Mouse (Mus musculus) neural tube, embryonic 12.5 days (tissue): ENCODE measurements at regions not wholly inside any gene's neighbourhood (a gene's known extent, or its start where the extent isn't known, plus 50 kb on each side); places are given as distances from the start of the nearest gene placed in this dataset.
A peak's percentile ranks its signal among the peaks of the same experiment; 100 is the strongest.

ENCODE experiments used
- ATAC-seq: fragments of 200-750 bp; cut with Nextera tagmentation; 2 replicates; pipeline ENCODE4 v1.8.0; 2017; ENCODE audit warnings: low read depth, mild to moderate bottlenecking, moderate TSS enrichment, moderate library complexity; ENCODE audit not compliant: low FRiP score
- H3K27ac ChIP-seq: fragments of 300-500 bp; sonication (generic); 2 replicates; pipeline ENCODE4 v1.5.1; 2016
- H3K27me3 ChIP-seq: fragments of 300-500 bp; sonication (generic); replicated peaks from 2 replicates; pipeline ENCODE4 v1.6.1; 2016; ENCODE audit warnings: mild to moderate bottlenecking
- H3K36me3 ChIP-seq: fragments of 300-500 bp; sonication (generic); 2 replicates; pipeline ENCODE4 v1.6.1; 2016; ENCODE audit warnings: mild to moderate bottlenecking
- H3K4me1 ChIP-seq: fragments of 300-500 bp; sonication (generic); 2 replicates; pipeline ENCODE4 v1.6.1; 2016
- H3K4me2 ChIP-seq: fragments of 300-500 bp; sonication (generic); replicated peaks from 2 replicates; pipeline ENCODE4 v1.6.1; 2016; ENCODE audit warnings: mild to moderate bottlenecking
- H3K4me3 ChIP-seq: fragments of 300-500 bp; sonication (generic); 2 replicates; pipeline ENCODE4 v1.5.1; 2016
- H3K9ac ChIP-seq: fragments of 300-500 bp; sonication (generic); 2 replicates; pipeline ENCODE4 v1.6.1; 2016; ENCODE audit warnings: mild to moderate bottlenecking
- H3K9me3 ChIP-seq: fragments of 300-500 bp; sonication (generic); 2 replicates; pipeline ENCODE4 v1.6.1; 2016; ENCODE audit warnings: mild to moderate bottlenecking
- WGBS: fragments of 180-500 bp; shearing (Covaris S2); methylation state at CpG from one replicate; pipeline ENCODE4 v1.1.7; 2016; 5-methylcytosine and 5-hydroxymethylcytosine counted together

DNA sequence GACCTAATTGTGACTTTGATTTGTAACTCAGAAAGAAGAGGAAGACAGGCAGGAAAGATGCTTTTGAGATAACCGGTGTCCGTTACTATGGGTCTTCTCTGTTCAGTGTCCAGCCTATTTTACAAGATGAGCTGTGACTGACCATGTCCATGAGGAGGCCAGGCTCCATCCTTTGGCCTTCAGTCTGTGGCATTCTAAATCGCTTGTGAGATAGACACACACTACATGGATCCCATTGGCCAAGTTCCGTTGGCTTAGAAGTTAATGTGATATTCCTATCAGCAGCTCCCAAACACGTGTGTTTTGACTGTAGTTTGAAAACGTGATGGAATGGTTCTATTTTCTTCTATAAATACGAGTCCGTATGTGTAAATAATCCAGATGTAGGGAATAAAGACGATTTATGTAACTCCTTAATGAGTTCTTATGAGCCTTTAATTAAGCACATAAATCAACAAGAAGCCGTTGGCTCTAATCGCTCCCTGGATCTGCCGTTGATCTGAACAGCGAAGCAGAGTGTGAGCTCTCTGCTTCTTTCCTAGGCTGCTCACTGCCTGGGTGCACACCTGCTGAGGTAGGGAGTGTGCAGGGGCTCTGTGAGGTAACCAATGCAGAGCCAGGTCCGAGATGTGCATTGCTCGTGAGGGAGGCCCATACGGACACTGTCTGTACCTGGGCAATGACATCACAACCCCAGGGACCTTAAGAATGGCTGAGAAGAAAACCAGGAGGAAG is 272.4 kb upstream of the BB014433 start:
- WGBS, result 80% methylated on average over 16 of the region's 16 CpGs
- 0 out of 2 replicates have a peak, but pooled peaks have one; percentile 33 for ATAC-seq

GRCm38 (mm10) chr8:15313481-15313880 is 267.6 kb upstream of the BB014433 start:
- no peaks in the 10 kb centered on the region for H3K36me3 ChIP-seq
- H3K9ac ChIP-seq, result no peak overlapping the region
- H3K4me2 ChIP-seq, result no peak overlapping the region
- 81% methylated on average over 5 of the region's 5 CpGs for WGBS
- no peaks in the 10 kb centered on the region for H3K27me3 ChIP-seq
- no peak overlapping the region for H3K4me3 ChIP-seq
- no peak overlapping the region for H3K27ac ChIP-seq
- ATAC-seq, result no peak
- H3K9me3 ChIP-seq, result no peaks in the 10 kb centered on the region
- H3K4me1 ChIP-seq, result no peaks in the 10 kb centered on the region

More for the DNA sequence above, 272.4 kb upstream of the BB014433 start:
- no peak overlapping the region for H3K9ac ChIP-seq
- no peak overlapping the region for H3K4me3 ChIP-seq
- no peaks in the 10 kb centered on the region for H3K4me1 ChIP-seq
- no peaks in the 10 kb centered on the region for H3K27me3 ChIP-seq
- no peak overlapping the region for H3K4me2 ChIP-seq
- no peaks in the 10 kb centered on the region for H3K9me3 ChIP-seq
- H3K36me3 ChIP-seq, result no peaks in the 10 kb centered on the region
- no peak overlapping the region for H3K27ac ChIP-seq

- 87% methylated on average over 4 of the region's 4 CpGs for WGBS
- Histone ChIP-seq H3K4me2 (no peak overlapping the region), H3K9me3 (no peaks in the 10 kb centered on the region), H3K9ac (no peak overlapping the region), H3K27ac (no peak overlapping the region), H3K4me1 (no peaks in the 10 kb centered on the region), H3K27me3 (no peaks in the 10 kb centered on the region), H3K36me3 (no peaks in the 10 kb centered on the region), H3K4me3 (no peak overlapping the region)
- no peak for ATAC-seq
Measured at GRCm38 (mm10) chr8:15311509-15311908, 265.6 kb upstream of the BB014433 start.

DNA sequence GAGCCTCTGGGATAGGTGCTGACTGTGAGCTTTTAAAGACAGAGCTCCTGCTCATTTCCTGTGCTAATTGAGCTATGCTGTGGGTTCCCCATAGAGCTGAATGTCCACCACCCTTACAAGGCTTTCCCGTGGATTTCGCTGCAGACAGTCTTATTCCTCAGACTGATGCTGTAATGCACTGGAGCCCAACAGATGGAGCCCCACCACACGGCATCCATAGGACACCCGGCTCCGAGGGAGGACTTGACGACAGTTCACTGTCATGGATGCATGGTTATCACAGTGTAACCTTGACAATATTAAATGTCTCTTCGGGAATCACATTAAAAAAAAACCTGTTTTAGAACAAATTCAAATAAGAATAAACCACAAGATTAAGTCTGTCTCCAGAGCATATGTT is 265.2 kb upstream of the BB014433 start:
- no peaks in the 10 kb centered on the region for H3K27me3 ChIP-seq
- WGBS, result 77% methylated on average over 7 of the region's 7 CpGs
- H3K4me2 ChIP-seq, result no peak overlapping the region
- H3K36me3 ChIP-seq, result no peaks in the 10 kb centered on the region
- ATAC-seq, result no peak
- no peak overlapping the region for H3K9ac ChIP-seq
- H3K9me3 ChIP-seq, result no peaks in the 10 kb centered on the region
- H3K27ac ChIP-seq, result no peak overlapping the region
- no peak overlapping the region for H3K4me3 ChIP-seq
- H3K4me1 ChIP-seq, result no peaks in the 10 kb centered on the region

DNA sequence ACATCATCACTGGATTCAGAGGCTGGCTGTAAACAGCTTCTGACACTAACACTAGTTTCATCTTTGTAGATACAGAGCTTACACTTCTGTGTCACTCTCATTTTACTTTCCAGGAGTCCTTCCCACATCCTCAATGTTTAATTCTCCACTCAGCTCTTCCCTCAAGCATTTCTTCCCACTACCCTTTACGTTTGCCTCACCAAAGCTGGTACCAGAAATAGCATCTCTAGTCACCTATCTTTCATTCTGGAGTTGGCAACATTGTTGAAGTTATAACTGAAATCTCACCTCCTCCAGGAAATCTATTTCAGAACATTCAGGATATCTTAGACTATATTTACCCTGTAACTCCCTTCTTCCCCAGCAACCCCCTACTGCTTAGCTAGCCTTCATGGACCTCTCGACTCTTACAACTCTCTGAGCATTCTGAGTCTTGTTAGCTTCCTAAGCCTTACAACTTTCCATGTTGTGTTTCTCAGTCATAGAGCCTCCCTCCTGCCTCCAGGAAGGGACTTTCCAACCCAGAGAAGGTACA is 258.3 kb upstream of the BB014433 start:
- Histone ChIP-seq H3K36me3 (no peaks in the 10 kb centered on the region), H3K9ac (no peak overlapping the region), H3K4me1 (no peaks in the 10 kb centered on the region), H3K4me2 (no peak overlapping the region), H3K9me3 (no peaks in the 10 kb centered on the region), H3K4me3 (no peak overlapping the region), H3K27ac (no peak overlapping the region), H3K27me3 (no peaks in the 10 kb centered on the region)
- 84% methylated on average over 2 of the region's 2 CpGs for WGBS
- ATAC-seq, result no peak

GRCm38 (mm10) chr8:15273775-15274174 is 227.9 kb upstream of the BB014433 start:
- Histone ChIP-seq H3K9ac (no peak overlapping the region), H3K4me1 (no peaks in the 10 kb centered on the region), H3K9me3 (no peaks in the 10 kb centered on the region), H3K27me3 (no peaks in the 10 kb centered on the region), H3K36me3 (no peaks in the 10 kb centered on the region), H3K27ac (no peak overlapping the region), H3K4me2 (no peak overlapping the region), H3K4me3 (no peak overlapping the region)
- ATAC-seq, result no peak
- WGBS, result 48% methylated on average over 5 of the region's 5 CpGs

- no peak overlapping the region for H3K4me2 ChIP-seq
Measured at GRCm38 (mm10) chr8:15271793-15272587, 226.1 kb upstream of the BB014433 start.

GRCm38 (mm10) chr8:15270290-15270689 is 224.4 kb upstream of the BB014433 start:
- no peaks in the 10 kb centered on the region for H3K36me3 ChIP-seq
- no peak overlapping the region for H3K9ac ChIP-seq
- H3K4me2 ChIP-seq, result no peak overlapping the region
- H3K4me3 ChIP-seq, result no peak overlapping the region
- no peak overlapping the region for H3K27ac ChIP-seq
- no peaks in the 10 kb centered on the region for H3K4me1 ChIP-seq
- H3K9me3 ChIP-seq, result peaks cover 1% of the 10 kb centered on the region; the same call in 1 of the 2 replicates
- no peaks in the 10 kb centered on the region for H3K27me3 ChIP-seq
- ATAC-seq, result no peak
- 13% methylated on average over 5 of the region's 5 CpGs for WGBS

More at GRCm38 (mm10) chr8:15271793-15272587, 226.1 kb upstream of the BB014433 start:
- H3K9me3 ChIP-seq, result no peaks in the 10 kb centered on the region
- ATAC-seq, result peak; percentile 48; the same call in 1 of the 2 replicates
- no peak overlapping the region for H3K4me3 ChIP-seq
- H3K4me1 ChIP-seq, result no peaks in the 10 kb centered on the region
- H3K9ac ChIP-seq, result no peak overlapping the region
- 45% methylated on average over 17 of the region's 17 CpGs for WGBS
- H3K27ac ChIP-seq, result no peak overlapping the region
- H3K36me3 ChIP-seq, result no peaks in the 10 kb centered on the region
- no peaks in the 10 kb centered on the region for H3K27me3 ChIP-seq

- Histone ChIP-seq H3K4me2 (no peak overlapping the region), H3K9me3 (no peaks in the 10 kb centered on the region), H3K4me3 (no peak overlapping the region), H3K36me3 (no peaks in the 10 kb centered on the region), H3K27me3 (no peaks in the 10 kb centered on the region), H3K9ac (no peak overlapping the region), H3K27ac (no peak overlapping the region), H3K4me1 (no peaks in the 10 kb centered on the region)
- no peak for ATAC-seq
- 92% methylated on average over 12 of the region's 12 CpGs for whole genome bisulfite sequencing
Measured at GRCm38 (mm10) chr8:15244770-15245485, 199.1 kb upstream of the BB014433 start.

- H3K9me3 ChIP-seq, result no peaks in the 10 kb centered on the region
- no peak overlapping the region for H3K4me2 ChIP-seq
- no peaks in the 10 kb centered on the region for H3K4me1 ChIP-seq
- ATAC-seq, result no peak
- no peak overlapping the region for H3K27ac ChIP-seq
- H3K4me3 ChIP-seq, result no peak overlapping the region
- H3K9ac ChIP-seq, result no peak overlapping the region
- WGBS, result 53% methylated on average over 3 of the region's 3 CpGs
- no peaks in the 10 kb centered on the region for H3K27me3 ChIP-seq
- H3K36me3 ChIP-seq, result no peaks in the 10 kb centered on the region
Measured at GRCm38 (mm10) chr8:15235410-15235809, 189.5 kb upstream of the BB014433 start.

DNA sequence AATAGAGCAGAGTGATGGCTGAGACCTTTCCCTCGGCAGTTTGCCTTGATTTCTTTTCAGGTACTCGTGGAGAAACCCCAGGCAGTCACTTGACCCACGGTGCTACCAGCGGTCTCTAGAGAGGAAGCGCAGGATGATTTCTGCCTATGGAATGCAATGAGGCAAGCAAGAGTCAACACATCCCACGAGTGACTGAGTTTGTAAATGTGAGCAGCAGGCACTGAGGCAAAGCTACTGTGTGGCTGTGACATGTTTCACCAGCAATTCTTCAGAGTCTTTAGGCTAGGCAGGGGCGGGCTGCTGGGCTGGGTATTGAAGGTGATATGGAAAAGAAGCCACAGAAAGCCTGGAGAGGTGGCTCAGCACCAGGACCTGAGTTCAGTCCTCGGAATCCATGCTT is 187.4 kb upstream of the BB014433 start:
- WGBS, result 64% methylated on average over 8 of the region's 8 CpGs
- ATAC-seq, result no peak
- Histone ChIP-seq H3K4me1 (no peaks in the 10 kb centered on the region), H3K36me3 (no peaks in the 10 kb centered on the region), H3K9me3 (no peaks in the 10 kb centered on the region), H3K27me3 (no peaks in the 10 kb centered on the region), H3K9ac (no peak overlapping the region), H3K27ac (no peak overlapping the region), H3K4me3 (no peak overlapping the region), H3K4me2 (no peak overlapping the region)

DNA sequence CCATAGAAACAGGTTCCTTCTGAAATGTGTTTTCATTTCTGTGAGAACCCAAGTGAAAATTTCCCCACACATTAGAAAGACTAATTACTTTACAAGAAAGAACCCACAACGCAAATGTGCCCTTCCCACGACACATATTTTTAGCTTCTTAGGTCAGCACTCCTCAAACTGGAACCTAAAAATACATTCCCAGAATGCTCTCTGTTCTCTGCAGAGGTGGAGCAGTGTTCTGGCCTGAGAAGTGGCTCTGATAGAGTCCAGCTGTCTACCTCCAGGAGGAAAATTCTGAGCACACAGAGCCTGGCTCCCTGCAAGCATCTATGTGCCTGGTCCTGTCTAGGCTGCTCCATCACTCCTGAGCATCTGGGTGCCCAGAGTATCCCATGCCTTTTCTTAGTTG is 184.3 kb upstream of the BB014433 start:
- 90% methylated on average over 2 of the region's 2 CpGs for WGBS
- no peaks in the 10 kb centered on the region for H3K9me3 ChIP-seq
- no peaks in the 10 kb centered on the region for H3K27me3 ChIP-seq
- no peak overlapping the region for H3K4me2 ChIP-seq
- no peaks in the 10 kb centered on the region for H3K36me3 ChIP-seq
- no peak overlapping the region for H3K27ac ChIP-seq
- no peak overlapping the region for H3K9ac ChIP-seq
- no peaks in the 10 kb centered on the region for H3K4me1 ChIP-seq
- H3K4me3 ChIP-seq, result no peak overlapping the region
- ATAC-seq, result no peak
